Mouse (Mus musculus) stomach, postnatal 0 days (tissue): ENCODE results near the gene Lyar. TPM values are rescaled to one million over a fixed set of nuclear protein-coding genes. Genes with fewer than 3 reads are reported as not detected.

ENCODE experiments used
- ATAC-seq: fragments of 200-750 bp; cut with Nextera tagmentation; 2 replicates; pipeline ENCODE4 v1.8.0; 2017; ENCODE audit not compliant: low FRiP score, low TSS enrichment
- DNase-seq: peaks from one replicate; pipeline ENCODE4 v3.0.0-alpha.2; 2016; ENCODE audit warnings: low spot score
- H3K27ac ChIP-seq: fragments of 300-500 bp; sonication (generic); replicated peaks from 2 replicates; pipeline ENCODE4 v1.5.1; 2014; ENCODE audit warnings: mild to moderate bottlenecking, control low read depth
- H3K27me3 ChIP-seq: fragments of 300-500 bp; sonication (generic); 2 replicates; pipeline ENCODE4 v1.6.1; 2014; ENCODE audit warnings: low read length; ENCODE audit not compliant: control insufficient read depth, insufficient read depth
- H3K36me3 ChIP-seq: fragments of 300-500 bp; sonication (generic); 2 replicates; pipeline ENCODE4 v1.6.1; 2014; ENCODE audit warnings: low read length, mixed read lengths; ENCODE audit not compliant: control insufficient read depth, insufficient read depth
- H3K4me1 ChIP-seq: fragments of 300-500 bp; sonication (generic); replicated peaks from 2 replicates; pipeline ENCODE4 v1.6.1; 2014; ENCODE audit warnings: antibody characterized with exemption; ENCODE audit not compliant: control insufficient read depth, insufficient read depth
- H3K4me2 ChIP-seq: fragments of 300-500 bp; sonication (generic); replicated peaks from 2 replicates; pipeline ENCODE4 v1.6.1; 2014; ENCODE audit warnings: low read depth, mild to moderate bottlenecking, control low read depth, moderate library complexity
- H3K4me3 ChIP-seq: fragments of 300-500 bp; sonication (generic); 2 replicates; pipeline ENCODE4 v1.5.1; 2014; ENCODE audit warnings: low read depth, low read length, control low read depth
- H3K9ac ChIP-seq: fragments of 300-500 bp; sonication (generic); 2 replicates; pipeline ENCODE4 v1.6.1; 2014; ENCODE audit warnings: mild to moderate bottlenecking, low read length, control low read depth, mixed read lengths
- H3K9me3 ChIP-seq: fragments of 300-500 bp; sonication (generic); 2 replicates; pipeline ENCODE4 v1.6.1; 2016; ENCODE audit warnings: low read length; ENCODE audit not compliant: control insufficient read depth
- CTCF ChIP-seq: IDR thresholded peaks from 2 replicates; pipeline ENCODE4 v1.5.1; 2016; ENCODE audit warnings: antibody characterized with exemption, low read depth, mild to moderate bottlenecking, moderate library complexity
- EP300 ChIP-seq: optimal IDR thresholded peaks from 2 replicates; pipeline ENCODE3; 2016; ENCODE audit warnings: antibody characterized with exemption
- WGBS: fragments of 180-500 bp; shearing (Covaris S2); extraction: QIAGEN DNeasy Blood & Tissue Kit; methylation state at CpG from one replicate; pipeline ENCODE4 v1.1.7; 2014; 5-methylcytosine and 5-hydroxymethylcytosine counted together
- polyA plus RNA-seq: library from polyadenylated mRNA; unstranded; fragments of >200 nt; fragmentation: Nextera tagmentation; extraction: Ambion mirVana; gene quantifications from 2 replicates; pipeline ENCODE4 v1.2.1, GENCODE M21; 2015

Gene Lyar
- 45.7 and 50.1 TPM in 2 replicates for polyA plus RNA-seq

GRCm38 (mm10) chr5:38220328-38220912, at the start of gene Lyar, which contains the start of gene Zbtb49:
TSS of gene Lyar (plus strand) at chr5:38220470.
TSS of gene Zbtb49 (minus strand) at chr5:38220457.
- under 1% methylated on average over 53 of the region's 55 CpGs for WGBS
- H3K27me3 ChIP-seq: no peaks in the 10 kb centered on the region
- ATAC-seq: peak; percentile 94

GRCm38 (mm10) chr5:38173766-38174165, 46.5 kb upstream of the Lyar start:
- no peak overlapping the region for H3K4me3 ChIP-seq
- no peaks in the 10 kb centered on the region for H3K27me3 ChIP-seq
- TF ChIP-seq CTCF: no peak
- no peak overlapping the region for H3K4me2 ChIP-seq
- ATAC-seq (no peak), DNase-seq (no peak)
- WGBS: 36% methylated on average over 5 of the region's 5 CpGs
- H3K36me3 ChIP-seq: no peaks in the 10 kb centered on the region
- no peak overlapping the region for H3K9ac ChIP-seq
- H3K9me3 ChIP-seq: no peaks in the 10 kb centered on the region
- no peaks in the 10 kb centered on the region for H3K4me1 ChIP-seq
- H3K27ac ChIP-seq: no peak overlapping the region

More at GRCm38 (mm10) chr5:38220328-38220912, at the start of gene Lyar, which contains the start of gene Zbtb49:
- Histone ChIP-seq H3K9ac (peak within 1 kb of the TSS; percentile 87), H3K4me1 (peaks cover 6% of the 10 kb centered on the region; the same call in 1 of the 2 replicates), H3K4me3 (peak within 1 kb of the TSS; percentile 85), H3K9me3 (no peaks in the 10 kb centered on the region), H3K36me3 (0 out of 2 replicates have a peak, but pooled peaks cover 8% of the 10 kb centered on the region), H3K4me2 (peak within 1 kb of the TSS; percentile 90), H3K27ac (peak within 1 kb of the TSS; percentile 80)
- peak; percentile 95 for DNase-seq
- TF ChIP-seq EP300 (no peak), CTCF (peak; percentile 19; the same call in 1 of the 2 replicates)

- Histone ChIP-seq H3K9me3 (no peaks in the 10 kb centered on the region), H3K27ac (no peak overlapping the region), H3K9ac (no peak overlapping the region), H3K4me3 (no peak overlapping the region), H3K36me3 (no peaks in the 10 kb centered on the region), H3K27me3 (no peaks in the 10 kb centered on the region), H3K4me2 (no peak overlapping the region), H3K4me1 (no peaks in the 10 kb centered on the region)
- TF ChIP-seq CTCF (no peak), EP300 (no peak)
- WGBS: 79% methylated on average over 16 of the region's 16 CpGs
- ATAC-seq (no peak), DNase-seq (no peak)
These were observed 45.9 kb upstream of the Lyar start for GRCm38 (mm10) chr5:38174256-38174912.

- ATAC-seq: no peak
These were observed 35.5 kb upstream of the Lyar start for GRCm38 (mm10) chr5:38184688-38185285.

DNA sequence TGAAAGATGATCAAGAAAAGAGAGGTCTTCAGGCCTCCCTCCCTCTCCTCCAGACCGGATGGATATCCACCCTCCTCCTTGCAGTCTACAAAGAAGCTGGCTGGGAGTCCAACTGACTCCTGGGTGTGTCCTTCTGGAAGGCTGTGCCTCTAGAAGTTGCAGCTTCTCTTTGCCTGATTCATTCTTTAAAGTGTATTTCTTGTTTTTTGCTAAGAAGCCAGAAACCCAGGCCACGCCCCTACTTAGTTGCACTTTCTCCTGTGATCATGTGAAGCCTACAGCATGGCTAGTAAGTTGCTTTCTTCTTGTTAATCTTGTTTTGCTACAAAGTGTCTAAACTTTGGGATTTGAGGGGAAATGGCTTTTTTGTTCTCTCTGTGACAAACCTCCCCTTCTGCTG, 33.3 kb upstream of the Lyar start:
- Histone ChIP-seq H3K27me3 (no peaks in the 10 kb centered on the region), H3K27ac (no peak overlapping the region), H3K9me3 (no peaks in the 10 kb centered on the region), H3K9ac (no peak overlapping the region), H3K36me3 (no peaks in the 10 kb centered on the region), H3K4me1 (no peaks in the 10 kb centered on the region), H3K4me2 (no peak overlapping the region), H3K4me3 (no peak overlapping the region)
- TF ChIP-seq EP300: no peak
- TF ChIP-seq CTCF: no peak
- DNase-seq (no peak), ATAC-seq (no peak)
- WGBS: 81% methylated on average over 2 of the region's 2 CpGs

More at GRCm38 (mm10) chr5:38184688-38185285, 35.5 kb upstream of the Lyar start:
- Histone ChIP-seq H3K4me3 (no peak overlapping the region), H3K9ac (no peak overlapping the region), H3K36me3 (no peaks in the 10 kb centered on the region), H3K27ac (no peak overlapping the region), H3K27me3 (no peaks in the 10 kb centered on the region), H3K4me2 (no peak overlapping the region), H3K9me3 (no peaks in the 10 kb centered on the region), H3K4me1 (no peaks in the 10 kb centered on the region)
- WGBS: 75% methylated on average over 6 of the region's 6 CpGs
- TF ChIP-seq EP300: no peak
- TF ChIP-seq CTCF: no peak
- DNase-seq: no peak
